Mouse (Mus musculus): Measurements from ENCODE around the gene Npy4r.

GRCm38 (mm10) chr14:34200738-34201230, 48.5 kb upstream of the Npy4r start:
- TF ChIP-seq CTCF (IDR thresholded peaks at IDR 0.05; ENCODE audit: borderline replicate concordance, insufficient read depth, low read length) (no peak), POLR2A (IDR thresholded peaks at IDR 0.05; ENCODE audit: low read depth, low read length) (no peak)

All from embryonic fibroblast, embryonic 13.5 days (primary cell).